Mouse (Mus musculus) gastrocnemius, adult 8-10 months (tissue): ENCODE results near the gene Tmem248. TPM values are rescaled to one million over a fixed set of nuclear protein-coding genes. Genes with fewer than 3 reads are reported as not detected.

ENCODE experiments used
- DNase-seq, 2 experiments: peaks; one replicate each; pipeline ENCODE4 v3.0.0; 2022; ENCODE audit warnings: low spot score in 2 of 2
- total RNA-seq, 4 experiments: library from RNA; stranded (reverse); gene quantifications; 2 replicates each; pipeline ENCODE4 v1.2.4; 2022

The Tmem248 gene
- total RNA-seq, 4 experiments from 2014 or later = 52.7 to 61.0 (median 55.8) TPM

DNA sequence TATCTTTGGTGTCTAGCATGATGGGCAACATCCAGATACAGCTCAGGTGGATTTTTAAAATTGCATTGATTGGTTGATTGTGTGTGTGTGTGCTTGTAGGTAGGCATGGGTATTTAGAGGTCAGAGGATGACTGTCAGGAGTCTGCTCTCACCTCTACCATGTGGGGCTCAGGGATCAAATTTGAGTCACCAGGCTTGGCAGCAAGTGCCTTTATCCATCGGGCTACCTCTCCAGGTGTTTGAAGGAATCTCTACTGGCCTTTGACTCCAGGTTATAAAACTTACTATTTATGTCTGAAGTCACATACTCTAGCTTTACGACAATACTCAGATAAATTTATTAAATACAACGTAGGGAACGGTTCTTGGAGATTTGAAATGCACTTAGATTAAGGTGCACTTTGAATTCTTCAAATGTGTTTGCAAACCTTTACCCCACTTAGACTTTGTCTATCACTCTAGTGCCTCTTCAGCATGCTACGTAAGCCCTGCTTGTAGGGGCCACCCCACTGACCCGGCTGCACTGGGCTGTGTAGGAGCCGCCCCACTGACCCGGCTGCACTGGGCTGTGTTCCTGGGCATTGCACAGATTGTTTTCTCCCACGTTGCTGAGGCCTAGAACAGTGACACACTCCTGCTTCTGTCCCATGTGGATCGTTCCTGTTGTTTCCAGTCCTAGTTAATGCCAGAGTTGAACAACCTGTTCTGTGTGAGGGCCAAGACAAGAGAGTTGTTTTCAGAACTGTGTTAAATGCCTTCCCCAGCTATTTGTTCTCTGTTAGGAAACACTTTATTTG lies 16.4 kb upstream of the Tmem248 start:
- no peak for DNase-seq

- no peak for DNase-seq
Measured at GRCm38 (mm10) chr5:130203948-130204347, 12.9 kb upstream of the Tmem248 start.

DNA sequence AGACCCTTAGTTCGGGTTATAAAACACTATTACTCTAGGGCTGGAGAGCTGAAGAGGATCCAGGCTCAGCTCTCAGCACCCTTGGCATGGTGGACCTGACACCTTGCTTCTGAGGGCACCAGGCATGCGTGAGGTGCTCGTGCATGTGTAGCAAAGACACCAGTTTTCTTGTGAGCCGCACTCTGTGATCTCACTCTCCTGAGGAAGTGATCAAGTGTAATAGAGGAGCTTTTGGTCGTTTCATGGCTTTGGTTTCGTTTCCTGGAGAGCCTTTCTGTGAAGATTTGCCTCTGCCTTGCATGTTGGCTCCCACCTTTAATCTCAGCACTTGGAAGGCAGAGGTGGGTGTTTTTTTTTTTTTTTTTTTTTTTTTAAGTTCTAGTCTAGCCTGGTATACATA lies 12.3 kb upstream of the Tmem248 start:
- DNase-seq = no peak

GRCm38 (mm10) chr5:130205441-130206023 lies 11.3 kb upstream of the Tmem248 start:
- no peak for DNase-seq

- no peak for DNase-seq
Measured at GRCm38 (mm10) chr5:130207299-130207698, 9.6 kb upstream of the Tmem248 start.

DNA sequence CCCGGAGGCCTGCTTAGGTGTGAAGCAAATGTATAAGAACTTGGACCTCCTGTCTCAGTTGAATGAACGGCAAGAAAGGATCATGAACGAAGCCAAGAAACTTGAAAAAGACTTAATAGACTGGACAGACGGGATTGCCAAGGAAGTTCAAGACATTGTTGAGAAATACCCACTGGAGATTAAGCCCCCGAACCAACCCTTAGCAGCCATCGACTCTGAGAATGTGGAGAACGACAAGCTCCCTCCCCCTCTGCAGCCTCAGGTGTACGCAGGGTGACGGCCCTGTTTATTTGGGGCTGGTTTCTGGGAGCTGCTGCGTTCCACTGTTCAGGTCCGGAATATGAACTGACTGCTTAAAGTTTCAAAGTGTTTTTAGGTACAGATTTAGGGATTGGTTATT lies 3.9 kb upstream of the Tmem248 start:
- no peak for DNase-seq

GRCm38 (mm10) chr5:130217406-130217805 lies 525 bp downstream of the Tmem248 start:
- DNase-seq = no peak

GRCm38 (mm10) chr5:130218336-130218735 lies 1.5 kb downstream of the Tmem248 start:
- no peak for DNase-seq

GRCm38 (mm10) chr5:130221316-130221715 lies 4.4 kb downstream of the Tmem248 start:
- DNase-seq = no peak

- DNase-seq = no peak
Measured at GRCm38 (mm10) chr5:130221760-130222145, 4.9 kb downstream of the Tmem248 start.

DNA sequence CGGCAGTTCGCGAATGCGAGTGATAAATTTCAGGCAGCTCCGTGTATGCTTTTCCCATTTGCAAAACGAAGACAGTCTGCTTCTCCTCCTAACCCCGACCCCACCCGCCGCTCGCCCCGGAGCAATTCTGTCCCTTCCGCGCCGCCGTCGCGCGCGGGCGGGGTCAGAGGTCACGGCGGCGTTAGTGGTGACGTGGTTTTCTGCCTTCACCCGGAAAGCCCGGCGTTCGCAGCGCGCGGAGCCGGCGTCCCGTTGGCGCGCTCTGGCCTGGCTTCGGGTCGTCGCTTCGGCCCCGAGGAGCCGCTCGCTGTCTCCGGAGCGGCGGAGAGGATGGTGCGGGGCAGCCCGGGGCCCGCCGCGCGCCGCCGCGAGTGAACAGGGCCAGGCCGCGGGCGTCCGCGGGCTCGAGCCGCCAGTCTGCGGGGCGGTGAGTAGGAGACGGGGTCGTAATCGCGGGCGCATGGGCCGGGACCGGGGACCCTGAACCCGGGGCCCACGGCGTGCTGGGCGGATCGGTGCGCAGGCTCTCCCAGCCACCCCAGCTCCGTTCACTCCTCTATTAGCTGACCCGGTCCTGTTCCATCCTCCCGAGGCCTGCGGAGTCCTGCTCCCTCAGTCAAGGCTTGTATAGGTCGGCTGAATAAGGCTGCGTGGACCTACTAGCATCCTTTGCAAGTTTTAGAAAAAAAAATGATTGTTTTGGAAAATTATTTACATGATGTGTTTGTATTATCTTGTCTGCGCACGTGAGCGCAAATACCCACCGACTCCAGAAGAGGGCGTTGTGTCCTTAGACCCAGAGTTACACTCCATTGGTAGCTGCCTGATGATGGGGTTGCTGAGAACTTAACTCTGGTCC lies 5.5 kb downstream of the Tmem248 start:
- peak; percentile 87 to 91 for DNase-seq

- no peak for DNase-seq
Measured at GRCm38 (mm10) chr5:130226790-130227189, 9.9 kb downstream of the Tmem248 start.

GRCm38 (mm10) chr5:130228120-130228519 lies 11.2 kb downstream of the Tmem248 start:
- no peak for DNase-seq

DNA sequence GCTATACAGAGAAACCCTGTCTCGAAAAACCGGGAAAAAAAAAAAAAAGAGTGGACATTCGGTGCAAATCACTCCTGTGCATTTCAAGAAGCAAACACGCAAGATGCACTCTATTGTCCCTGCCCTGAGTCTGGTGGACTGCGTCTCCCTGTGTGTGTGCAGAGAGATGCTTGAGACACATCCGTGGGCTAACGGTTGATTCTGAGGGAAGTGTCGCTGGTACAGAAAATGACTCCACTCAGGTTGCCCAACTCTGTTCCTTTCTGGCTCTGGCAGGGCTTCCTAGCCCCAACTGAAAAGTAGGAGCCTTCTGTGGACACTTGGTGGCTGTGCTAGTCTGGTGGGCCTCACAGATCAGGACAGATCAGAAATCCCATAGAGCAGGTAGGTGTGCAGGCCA lies 19.4 kb downstream of the Tmem248 start:
- no peak for DNase-seq

DNA sequence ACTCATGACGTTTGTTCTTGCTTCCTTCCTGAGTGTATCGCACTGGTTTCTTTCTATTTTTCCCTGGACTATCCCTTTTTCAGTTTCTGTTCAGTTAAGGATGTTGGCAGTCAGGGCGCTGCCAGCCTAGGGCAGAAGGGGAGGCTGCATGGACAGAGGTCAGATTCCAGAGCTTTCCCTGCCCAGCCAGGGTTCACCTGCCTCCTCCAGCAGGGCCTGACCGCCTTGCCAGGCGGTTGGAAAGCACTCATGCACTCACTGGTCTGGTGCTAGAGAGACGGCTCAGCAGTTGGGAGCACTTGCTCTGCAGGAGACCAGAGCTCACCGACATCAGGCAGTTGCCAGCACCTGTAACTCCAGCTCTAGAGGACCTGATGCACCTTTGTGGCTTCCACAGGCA lies 22.4 kb downstream of the Tmem248 start:
- DNase-seq = no peak

DNA sequence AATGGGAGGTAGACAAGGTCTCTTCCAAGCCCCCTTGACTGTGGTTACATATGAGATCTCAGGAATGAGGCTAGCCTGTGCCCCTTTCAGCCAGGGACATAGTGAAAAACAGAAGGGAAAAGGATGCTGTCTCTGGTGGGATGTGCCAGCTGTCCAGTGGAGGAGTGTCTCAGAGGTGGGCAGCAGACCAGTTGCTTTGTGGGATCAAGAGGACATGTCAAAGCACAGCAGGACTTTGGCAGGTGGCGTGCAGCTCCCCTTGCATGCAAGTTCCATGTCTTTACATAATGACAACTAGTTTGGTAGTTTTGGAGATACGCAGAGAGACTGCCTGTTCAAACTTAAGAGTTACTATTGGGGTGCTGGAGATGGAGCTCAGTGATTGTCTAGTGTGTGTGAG lies 23.0 kb downstream of the Tmem248 start:
- DNase-seq = no peak

GRCm38 (mm10) chr5:130241426-130241825 lies 24.5 kb downstream of the Tmem248 start:
- DNase-seq = peak in 1 of 2 experiments; percentile 25

- DNase-seq = no peak
Measured at GRCm38 (mm10) chr5:130247823-130248222, 30.9 kb downstream of the Tmem248 start.

- DNase-seq = no peak
Measured at GRCm38 (mm10) chr5:130254164-130255016, 37.5 kb downstream of the Tmem248 start.

DNA sequence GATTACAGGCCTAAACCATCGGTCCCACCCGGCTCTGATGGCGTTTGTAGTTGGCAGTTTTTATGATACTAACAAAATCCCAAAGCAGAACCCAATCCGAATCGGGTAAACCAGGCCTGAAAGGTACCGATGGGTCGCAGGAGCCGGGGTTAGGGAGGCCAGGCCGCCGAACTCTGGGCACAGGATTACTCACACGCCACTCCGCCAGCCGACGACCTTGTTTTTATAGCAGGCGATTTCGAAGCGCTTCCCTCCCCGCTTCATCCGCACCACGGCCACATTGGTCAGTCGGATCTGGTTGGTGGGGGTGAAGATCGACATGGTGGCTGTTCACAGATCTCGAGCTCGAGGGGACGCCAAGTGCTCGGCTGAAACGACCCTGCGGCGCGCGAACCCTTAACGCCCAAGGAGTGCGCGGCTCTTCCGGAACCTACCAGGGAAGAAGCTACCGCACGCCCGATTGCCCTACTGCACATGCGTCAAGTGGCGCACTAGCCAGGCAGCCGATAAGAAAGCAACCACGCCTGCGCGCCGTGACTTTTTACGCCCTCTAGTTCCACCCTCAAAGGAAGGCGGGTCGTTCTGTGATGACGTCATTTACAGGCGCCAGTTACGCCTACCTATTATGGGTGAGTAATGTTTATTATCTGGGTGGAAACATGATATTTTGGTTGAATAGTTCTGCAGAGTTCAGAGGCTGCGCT lies 38.3 kb downstream of the Tmem248 start, which contains the start of the genes Sbds and Tyw1:
TSS of gene Sbds (minus strand) at position 514 of the 704 bp plus-strand sequence.
TSS of gene Tyw1 (plus strand) at position 603 of the 704 bp plus-strand sequence.
- peak; percentile 95 to 98 for DNase-seq
